Mouse (Mus musculus): Measurements from ENCODE around the gene Usp49.

GRCm38 (mm10) chr17:47701793-47702192, 71.3 kb downstream of the Usp49 start:
- TF ChIP-seq REST (IDR thresholded peaks at IDR 0.05; ENCODE audit: insufficient read depth, insufficient read length) (no peak), POLR2AphosphoS2 (IDR thresholded peaks at IDR 0.05; ENCODE audit: insufficient read length, low read depth) (no peak), POLR2A (IDR thresholded peaks at IDR 0.05; ENCODE audit: insufficient read length, low read depth) (no peak), E2F4 (IDR thresholded peaks at IDR 0.05; ENCODE audit: insufficient read depth) (no peak), MAX (IDR thresholded peaks at IDR 0.05; ENCODE audit: low read depth) (no peak), MYOG (IDR thresholded peaks at IDR 0.05; ENCODE audit: control insufficient read depth in 1 of 3, insufficient read depth in 1 of 3, insufficient read length in 2 of 3, low read depth in 2 of 3) (no peak), CEBPB (IDR thresholded peaks at IDR 0.05; ENCODE audit: insufficient read depth, poor library complexity, severe bottlenecking) (no peak), USF1 (IDR thresholded peaks at IDR 0.05; ENCODE audit: low read depth) (no peak), SRF (IDR thresholded peaks at IDR 0.05; ENCODE audit: control insufficient read depth, insufficient read length, low read depth) (no peak), MYOD1 (IDR thresholded peaks at IDR 0.05; ENCODE audit: control insufficient read depth in 1 of 3, insufficient read length in 2 of 3, low read depth in 2 of 3) (no peak), TCF12 (IDR thresholded peaks at IDR 0.05; ENCODE audit: insufficient read depth, poor library complexity, severe bottlenecking) (no peak)

Data from myocyte (in vitro differentiated cells).